Mouse (Mus musculus): ENCODE results near the gene Vrk3.

DNA sequence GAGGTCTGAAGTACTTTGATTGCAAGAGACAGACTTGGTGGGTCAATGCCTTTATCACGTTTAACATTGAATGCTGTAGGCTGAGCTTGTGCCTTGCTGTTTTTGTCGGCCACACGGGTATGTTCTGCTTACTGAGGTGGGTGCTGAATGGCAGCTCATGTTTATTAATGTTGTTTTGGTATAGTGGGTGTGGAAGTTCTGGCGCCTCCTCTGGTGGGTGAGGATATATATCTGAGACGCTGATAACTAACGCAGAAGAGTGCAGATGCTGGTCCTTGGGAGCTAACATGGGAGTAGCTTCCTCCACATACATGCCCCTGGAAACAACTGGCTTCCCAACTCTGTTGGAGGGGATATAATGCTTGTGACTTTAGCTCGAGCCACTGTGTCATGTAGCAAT is 75.2 kb downstream of the Vrk3 start:
- TF ChIP-seq CTCF (conservative IDR thresholded peaks at IDR 0.05; ENCODE audit: insufficient read depth, insufficient read length, low read depth, low read length) (no peak), POLR2A (IDR thresholded peaks at IDR 0.05; ENCODE audit: low read depth, low read length) (no peak)
